Mouse (Mus musculus) layer of hippocampus, adult 9-11 months (tissue): ENCODE data around the gene Otud5.
"Not testable (repeated sequence)": the region's sequence is repeated elsewhere in the genome, so short reads cannot be mapped to it uniquely, and the experiment has no call there.

Experiments
- DNase-seq: peaks from one replicate; pipeline ENCODE4 v3.0.0; 2022

Gene Otud5

DNA sequence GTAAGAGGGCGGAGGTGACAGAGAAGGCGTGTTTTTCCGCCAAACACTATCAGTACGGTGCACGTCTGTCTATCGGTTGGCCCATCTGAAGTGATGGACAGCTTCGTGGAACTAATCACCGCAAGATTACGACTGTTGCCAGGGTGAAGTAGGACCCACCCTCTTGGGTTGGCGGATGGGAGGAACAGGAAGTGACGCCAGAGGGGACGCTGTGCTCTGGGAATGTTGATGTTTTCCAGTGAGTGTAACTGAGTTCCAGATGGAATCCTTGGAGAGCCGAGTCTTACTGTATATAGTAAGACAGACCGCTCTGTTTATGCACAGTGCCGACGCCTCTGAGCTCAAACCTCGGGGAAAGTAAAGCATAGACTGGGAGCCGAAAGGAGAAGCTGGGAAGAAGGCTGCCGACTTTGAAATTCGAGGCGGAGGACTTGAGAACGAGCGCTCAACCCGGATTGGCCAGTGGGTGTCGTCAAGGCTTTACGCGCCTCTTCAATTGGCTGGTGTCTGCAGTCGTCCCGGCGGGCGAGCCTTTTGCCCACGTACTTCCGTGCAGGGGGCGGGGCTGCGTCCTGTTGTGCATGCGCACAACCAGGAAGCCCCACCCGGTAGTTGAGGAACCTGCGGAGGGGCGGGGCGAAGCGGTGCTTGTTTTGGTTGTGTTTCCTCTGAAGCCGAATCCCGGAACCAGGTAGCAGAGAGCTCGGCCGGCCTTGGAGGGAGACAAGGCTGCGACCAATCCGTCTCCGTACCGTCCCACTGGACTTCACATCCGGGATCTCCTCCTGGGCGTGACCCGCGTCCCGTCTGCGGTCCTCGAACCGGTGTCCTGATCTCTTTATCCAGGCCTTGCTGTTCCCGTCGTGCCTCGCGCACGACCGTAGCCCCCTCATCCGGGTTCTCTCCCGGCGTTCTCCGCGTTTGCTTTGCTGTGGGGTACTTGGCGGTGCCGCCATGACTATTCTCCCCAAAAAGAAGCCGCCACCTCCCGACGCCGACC is at the start of gene Otud5:
Otud5 (plus strand) TSS at position 202 of the 1,000 bp plus-strand sequence.
- DNase-seq = peak; percentile 97

DNA sequence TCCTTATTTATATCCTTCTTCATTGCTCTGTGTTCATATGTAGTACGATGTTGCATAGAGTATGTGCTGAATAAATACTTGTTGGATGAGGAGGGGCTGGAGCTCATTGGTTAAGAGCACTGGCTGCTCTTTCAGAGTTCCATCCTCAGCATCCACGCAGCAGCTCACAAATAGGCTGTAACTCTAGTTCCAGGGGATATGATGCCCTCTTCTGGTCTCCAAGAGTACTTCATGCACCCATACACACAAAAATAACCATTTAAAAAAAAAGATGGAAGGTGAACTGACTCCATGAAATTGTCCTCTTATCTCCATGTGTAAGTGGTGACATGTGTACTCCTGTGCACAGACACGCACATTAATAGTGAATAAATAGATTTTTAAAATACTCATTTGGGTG is 47.8 kb upstream of the Otud5 start:
- no peak for DNase-seq

- DNase-seq = no peak
Measured at GRCm38 (mm10) chrX:7795016-7795415, 46.1 kb upstream of the Otud5 start.

DNA sequence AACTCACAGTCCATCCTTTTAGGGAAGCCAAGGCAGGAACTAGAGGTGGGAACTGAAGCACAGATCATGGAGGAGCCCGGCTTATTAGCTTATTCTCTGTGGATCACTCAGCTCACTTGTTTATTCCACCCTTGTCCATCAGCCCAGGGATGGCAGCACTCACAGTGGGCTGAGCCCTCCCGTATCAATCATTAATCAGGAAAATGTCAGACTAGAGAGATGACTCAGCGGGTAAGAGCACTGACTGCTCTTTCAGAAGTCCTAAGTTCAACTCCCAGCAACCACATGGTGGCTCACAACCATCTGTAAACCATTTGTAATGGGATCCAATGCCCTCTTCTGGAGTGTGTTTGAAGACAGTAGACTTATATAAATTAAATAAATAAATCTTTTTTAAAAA is 43.8 kb upstream of the Otud5 start:
- no peak for DNase-seq

DNA sequence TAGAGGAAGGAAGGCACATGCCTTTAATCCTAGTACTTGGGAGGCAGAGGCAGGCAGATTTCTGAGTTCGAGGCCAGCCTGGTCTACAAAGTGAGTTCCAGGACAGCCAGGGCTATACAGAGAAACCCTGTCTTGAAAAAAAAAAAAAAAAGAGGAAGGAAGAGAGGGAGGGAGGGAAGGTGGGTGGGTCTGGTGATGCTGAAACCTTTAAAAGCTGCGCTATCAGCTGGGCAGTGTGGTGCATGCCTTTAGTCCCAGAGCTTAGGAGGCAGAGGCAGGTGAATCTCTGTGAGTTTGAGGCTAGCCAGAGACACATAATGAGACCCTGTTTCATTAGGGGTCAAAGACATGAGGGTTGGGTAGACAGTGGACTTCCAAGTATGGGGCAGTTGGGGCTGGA is 39.0 kb upstream of the Otud5 start:
- not testable (repeated sequence) for DNase-seq

DNA sequence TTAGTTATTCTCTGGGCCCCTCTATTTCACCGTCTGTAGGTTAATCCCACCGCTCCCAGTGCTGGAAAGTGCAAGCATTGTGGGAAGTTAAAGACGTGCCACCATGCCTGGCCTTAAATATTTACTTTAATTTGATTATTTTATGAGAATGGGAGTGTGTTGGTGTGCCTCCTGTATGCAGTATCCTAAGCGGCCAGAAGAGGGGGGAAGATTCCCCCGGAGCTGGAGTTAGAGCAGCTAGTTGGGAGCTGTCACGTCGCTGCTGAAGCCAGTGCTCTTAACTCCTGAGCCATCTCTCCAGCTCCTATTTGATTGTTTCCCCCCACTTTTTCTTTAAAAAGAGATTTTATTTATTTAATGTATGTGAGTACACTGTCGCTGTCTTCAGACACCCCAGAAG is 26.1 kb upstream of the Otud5 start:
- DNase-seq = not testable (repeated sequence)

DNA sequence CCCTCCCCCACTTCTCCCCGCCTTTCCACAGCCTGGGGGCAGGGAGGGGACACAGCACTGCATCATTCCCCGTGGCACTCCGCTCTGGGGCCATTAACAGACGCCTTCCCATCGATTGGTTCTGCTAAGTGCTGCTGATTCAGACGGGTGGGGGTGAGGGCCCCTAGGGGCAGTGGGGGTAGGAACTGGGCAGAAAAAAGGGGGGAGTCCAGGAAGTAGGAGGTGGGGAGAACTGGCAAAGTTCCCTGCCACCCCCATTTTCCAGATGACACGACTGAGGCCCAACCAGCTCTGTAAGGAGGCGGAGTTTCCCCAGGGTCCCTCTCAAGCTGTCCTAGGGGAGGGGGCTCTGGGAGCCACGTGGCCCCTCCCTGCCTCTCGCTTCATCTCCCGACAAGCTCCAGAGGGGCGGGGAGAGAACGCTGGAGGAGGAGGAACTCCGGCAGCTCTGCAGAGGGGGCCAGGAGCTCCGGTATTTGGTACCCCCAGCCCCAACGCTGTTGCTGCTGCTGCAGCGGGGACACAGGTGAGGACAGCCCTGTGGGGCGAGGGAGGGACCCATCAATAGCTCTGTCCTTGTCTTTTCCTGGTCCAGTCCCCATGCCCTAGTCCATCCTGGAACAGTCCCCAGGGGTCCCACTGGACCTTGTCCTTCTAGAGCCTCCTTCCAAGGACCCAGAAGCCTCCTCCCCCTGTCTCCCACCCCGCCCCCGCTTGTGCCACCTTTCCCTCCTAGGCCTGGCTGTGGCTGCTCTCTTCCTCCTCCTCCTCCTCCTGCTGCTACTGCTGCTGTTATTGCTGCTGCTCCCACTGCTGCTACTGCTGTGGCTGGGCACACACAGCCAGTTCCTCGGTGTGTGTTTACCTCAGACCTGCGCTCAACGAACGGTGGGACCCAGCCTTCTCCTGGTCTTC is 19.0 kb upstream of the Otud5 start, which contains the start of gene Kcnd1:
Kcnd1 (plus strand) TSS at position 425 of the 915 bp plus-strand sequence.
- peak; percentile 60 for DNase-seq

DNA sequence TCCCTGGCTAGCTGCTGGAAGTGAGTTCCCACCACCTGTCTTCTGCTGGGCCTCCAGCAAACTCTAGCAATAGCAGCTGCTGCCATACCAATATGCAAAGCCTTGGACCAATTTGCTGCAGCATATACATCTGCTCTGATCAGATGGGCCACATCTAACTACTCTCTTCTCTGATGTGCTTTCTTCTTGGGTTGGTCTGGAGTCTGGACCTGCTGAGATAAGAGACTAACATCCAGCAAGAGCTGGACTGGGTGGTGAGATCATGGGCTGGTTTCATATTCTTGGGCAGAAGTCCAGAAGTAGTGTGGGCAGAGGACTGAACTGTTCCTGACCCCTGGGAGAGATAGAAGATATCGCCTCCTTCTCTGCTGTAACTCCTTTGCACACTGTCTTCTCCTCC is 4.0 kb upstream of the Otud5 start:
- no peak for DNase-seq

GRCm38 (mm10) chrX:7840842-7841162 is 362 bp upstream of the Otud5 start:
- no peak for DNase-seq

GRCm38 (mm10) chrX:7842318-7842717 is 1.2 kb downstream of the Otud5 start:
- no peak for DNase-seq

DNA sequence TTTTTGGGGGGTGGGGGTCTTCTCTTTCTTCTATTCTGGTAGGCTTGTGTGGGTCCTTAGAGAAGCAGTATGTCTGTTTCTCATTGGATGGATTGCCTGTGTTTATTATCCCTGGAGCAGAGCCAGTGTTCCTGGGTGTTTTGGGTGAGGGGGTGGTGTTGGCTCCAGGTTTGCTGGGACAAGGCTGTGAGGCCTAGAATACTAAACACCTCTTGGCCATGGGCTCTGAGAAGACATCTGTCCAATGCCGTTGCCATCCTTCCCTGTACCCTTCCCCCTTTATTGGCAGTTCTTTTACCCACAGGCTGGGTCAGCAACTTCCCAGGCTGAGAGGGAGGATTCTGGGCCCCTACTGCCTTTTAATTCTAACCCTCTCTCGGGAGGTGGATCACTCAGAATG is 6.7 kb downstream of the Otud5 start:
- peak; percentile 21 for DNase-seq

DNA sequence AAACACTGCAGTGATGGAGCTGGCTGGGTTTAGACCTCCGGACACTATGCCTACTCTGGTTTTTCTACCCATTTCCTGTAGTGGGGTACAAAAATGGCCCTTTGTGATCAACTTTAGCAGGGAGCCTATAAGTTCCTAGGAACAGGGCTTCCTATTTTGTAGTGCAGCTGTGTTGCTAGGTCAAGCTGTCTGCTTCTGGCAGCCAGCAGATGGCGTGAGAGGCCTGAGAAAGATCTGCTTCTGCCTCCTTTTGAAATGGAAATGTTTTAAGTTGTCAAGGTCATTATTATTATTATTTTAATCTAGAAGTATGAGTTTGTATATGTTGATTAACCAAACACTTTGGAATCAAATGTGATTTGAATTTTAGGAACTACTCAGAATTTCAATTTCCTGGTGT is 13.4 kb downstream of the Otud5 start:
- DNase-seq = no peak

GRCm38 (mm10) chrX:7859191-7859753 is 18.1 kb downstream of the Otud5 start:
- no peak for DNase-seq

DNA sequence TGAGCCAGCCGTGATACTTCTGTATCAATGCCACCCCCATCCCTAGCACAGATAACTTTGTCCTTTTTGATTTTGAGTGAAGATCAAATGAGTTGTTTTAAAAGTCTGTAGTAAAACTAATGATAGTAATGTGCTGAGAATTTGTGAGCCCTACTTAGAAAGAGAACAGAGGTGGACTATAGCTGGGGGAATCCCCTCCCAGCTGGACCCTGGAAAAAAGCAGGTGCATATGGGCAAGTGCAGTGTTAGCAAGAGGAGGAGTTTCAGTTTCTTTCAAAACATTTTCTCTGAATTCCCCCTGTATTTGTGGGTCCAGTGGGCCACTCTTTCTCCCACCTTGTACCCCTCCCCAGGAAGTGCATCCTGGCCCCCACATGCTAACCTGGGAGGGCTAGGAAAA is 22.0 kb downstream of the Otud5 start:
- no peak for DNase-seq

DNA sequence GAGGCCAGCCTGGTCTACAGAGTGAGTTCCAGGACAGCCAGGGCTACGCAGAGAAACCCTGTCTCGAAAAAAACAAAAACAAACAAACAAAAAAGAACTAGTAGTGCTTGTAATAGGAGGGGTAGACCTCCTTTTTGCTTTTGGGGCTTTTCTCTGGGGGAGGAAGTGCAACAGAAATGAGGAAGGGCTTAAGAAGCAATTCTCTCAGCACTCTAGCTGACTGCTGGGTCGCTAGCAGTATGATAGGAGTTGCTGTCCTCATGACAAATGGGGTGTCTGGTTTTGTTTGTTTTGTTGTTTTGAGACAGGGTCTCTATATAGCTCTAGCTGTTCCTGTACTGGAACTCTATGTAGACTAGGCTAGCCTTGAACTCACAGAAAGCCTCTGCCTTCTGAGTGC is 23.4 kb downstream of the Otud5 start:
- DNase-seq = no peak

GRCm38 (mm10) chrX:7865343-7865742 is 24.2 kb downstream of the Otud5 start:
- no peak for DNase-seq

DNA sequence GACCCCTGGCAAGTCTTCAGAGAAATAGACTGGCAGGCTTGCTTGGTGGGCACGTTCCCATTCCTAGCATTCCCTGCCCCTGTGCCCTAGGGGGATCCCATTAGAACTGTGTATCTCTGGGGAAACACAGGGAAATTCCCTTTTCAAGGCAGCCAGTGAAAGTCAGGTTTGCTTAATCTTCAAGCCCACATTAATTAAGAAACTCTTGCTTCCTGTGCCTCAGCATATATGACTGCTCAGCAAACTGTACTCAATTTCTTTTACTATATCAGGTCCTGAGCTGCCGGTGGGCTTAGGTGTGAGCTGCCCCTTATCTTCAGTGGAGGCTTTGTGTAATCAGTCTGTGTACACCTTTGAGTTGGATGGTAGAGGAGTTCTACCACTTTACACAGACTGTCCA is 24.6 kb downstream of the Otud5 start:
- DNase-seq = no peak

DNA sequence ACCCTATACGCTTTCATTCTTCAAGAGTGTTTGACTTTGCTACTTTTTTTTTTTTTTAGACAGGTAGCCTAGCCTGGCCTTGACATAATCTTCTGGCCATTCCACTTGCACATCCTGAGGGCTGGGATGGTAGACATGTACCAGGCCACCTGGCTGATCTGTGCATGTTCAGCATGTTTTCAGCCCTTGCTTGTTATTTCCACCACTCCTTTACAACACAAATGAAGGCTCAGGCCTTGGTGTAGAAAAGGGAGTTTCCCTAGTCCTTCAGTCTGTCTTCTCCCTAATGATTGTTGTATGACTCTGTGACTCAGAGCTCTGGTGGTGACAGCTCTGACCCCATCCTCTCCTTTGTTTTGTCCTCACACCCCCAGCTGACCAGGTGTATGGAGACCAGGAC is 26.0 kb downstream of the Otud5 start:
- DNase-seq = no peak

DNA sequence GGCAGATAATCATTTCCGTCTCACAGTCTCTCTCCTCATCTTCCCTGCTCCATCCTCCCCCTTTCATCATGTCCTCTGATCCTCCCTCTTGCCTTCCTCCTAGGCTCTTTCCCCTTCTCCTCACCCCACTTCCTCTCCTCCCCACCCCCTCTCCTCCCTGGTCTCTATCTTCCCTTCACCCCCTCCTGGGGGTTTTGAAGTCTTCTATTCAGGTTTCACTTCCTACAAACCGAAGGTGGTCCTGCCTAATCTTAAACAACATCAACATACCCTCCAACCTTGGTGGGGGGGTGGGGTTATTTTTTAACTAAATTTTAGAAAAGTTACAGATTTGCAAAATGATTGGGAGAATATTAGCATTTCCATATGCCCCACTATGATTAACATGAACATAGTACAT is 27.3 kb downstream of the Otud5 start:
- no peak for DNase-seq

DNA sequence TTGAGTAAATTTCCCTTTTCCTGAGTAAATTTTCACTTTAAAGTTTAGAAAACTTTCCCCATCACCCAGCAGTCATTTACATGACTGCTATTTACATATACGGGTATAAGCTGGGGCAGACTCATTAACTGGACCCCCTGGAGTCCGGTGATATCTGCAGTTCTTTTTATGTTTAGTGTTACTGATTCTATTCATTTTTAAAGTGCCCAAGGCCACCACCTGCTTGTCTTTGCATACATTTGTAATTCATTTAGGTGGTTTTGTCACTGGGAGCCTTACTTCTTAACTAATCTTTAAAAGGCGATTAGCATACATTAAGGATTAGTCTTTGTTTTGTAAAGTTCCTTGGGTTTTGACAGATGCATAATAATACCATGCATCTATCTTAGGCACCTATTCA is 28.7 kb downstream of the Otud5 start:
- no peak for DNase-seq

- DNase-seq = peak; percentile 90
Measured at GRCm38 (mm10) chrX:7878007-7878419, 36.8 kb downstream of the Otud5 start, which contains the start of gene Pim2. Pim2 (plus strand) TSS chrX:7878262.

DNA sequence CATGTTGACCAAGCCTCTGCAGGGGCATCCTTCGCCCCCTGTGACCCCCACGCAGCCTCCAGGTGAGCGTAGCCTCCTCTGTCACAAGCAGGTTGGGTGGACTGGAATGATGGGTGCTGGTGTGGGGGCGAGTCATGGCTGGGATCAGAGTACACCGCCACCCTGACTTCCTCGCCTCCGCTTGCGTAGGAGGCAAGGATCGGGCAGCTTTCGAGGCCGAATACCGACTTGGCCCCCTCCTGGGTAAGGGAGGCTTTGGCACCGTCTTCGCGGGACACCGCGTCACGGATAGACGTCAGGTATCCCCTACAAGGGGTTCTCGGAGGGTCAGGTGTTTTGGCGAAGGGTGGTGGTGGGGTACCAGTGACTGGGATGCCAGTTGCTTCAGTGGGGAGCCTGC is 37.3 kb downstream of the Otud5 start:
- DNase-seq = no peak

GRCm38 (mm10) chrX:7879819-7880218 is 38.7 kb downstream of the Otud5 start:
- peak; percentile 79 for DNase-seq
